Mouse (Mus musculus) bone marrow, adult 2 months (tissue): ENCODE measurements at regions not wholly inside any gene's neighbourhood (a gene's known extent, or its start where the extent isn't known, plus 50 kb on each side); places are given as distances from the start of the nearest gene placed in this dataset.
A peak's percentile ranks its signal among the peaks of the same experiment; 100 is the strongest.
"Not testable (repeated sequence)": the region's sequence is repeated elsewhere in the genome, so short reads cannot be mapped to it uniquely, and the experiment has no call there.

Experiments used
- H3K27ac ChIP-seq: fragments of 200-500 bp; 2 replicates; pipeline ENCODE4 v1.5.1; 2012; ENCODE audit warnings: low read depth, mild to moderate bottlenecking, control low read depth, inconsistent platforms, low read length; ENCODE audit not compliant: control insufficient read depth, poor library complexity, insufficient read depth
- H3K4me1 ChIP-seq: fragments of 200-500 bp; 2 replicates; pipeline ENCODE4 v1.6.1; 2011; ENCODE audit warnings: low read length; ENCODE audit not compliant: control insufficient read depth, insufficient read depth
- H3K4me3 ChIP-seq: fragments of 200-500 bp; replicated peaks from 2 replicates; pipeline ENCODE3; 2011; ENCODE audit warnings: mild to moderate bottlenecking, low read depth, low read length, control low read depth; ENCODE audit not compliant: control insufficient read depth
- CTCF ChIP-seq: fragments of 200-500 bp; IDR thresholded peaks from 2 replicates; pipeline ENCODE4 v1.5.1; 2011; ENCODE audit warnings: low read length, control low read depth; ENCODE audit not compliant: control insufficient read depth, insufficient read depth
- POLR2A ChIP-seq: fragments of 200-500 bp; IDR thresholded peaks from 2 replicates; pipeline ENCODE4 v1.6.1; 2011; ENCODE audit warnings: low read depth, mild to moderate bottlenecking, control low read depth, low read length, borderline replicate concordance; ENCODE audit not compliant: control insufficient read depth
- WGBS: fragments of 180-500 bp; shearing (Covaris S2); methylation state at CpG from one replicate; pipeline ENCODE4 v1.1.7; 2018; 5-methylcytosine and 5-hydroxymethylcytosine counted together

DNA sequence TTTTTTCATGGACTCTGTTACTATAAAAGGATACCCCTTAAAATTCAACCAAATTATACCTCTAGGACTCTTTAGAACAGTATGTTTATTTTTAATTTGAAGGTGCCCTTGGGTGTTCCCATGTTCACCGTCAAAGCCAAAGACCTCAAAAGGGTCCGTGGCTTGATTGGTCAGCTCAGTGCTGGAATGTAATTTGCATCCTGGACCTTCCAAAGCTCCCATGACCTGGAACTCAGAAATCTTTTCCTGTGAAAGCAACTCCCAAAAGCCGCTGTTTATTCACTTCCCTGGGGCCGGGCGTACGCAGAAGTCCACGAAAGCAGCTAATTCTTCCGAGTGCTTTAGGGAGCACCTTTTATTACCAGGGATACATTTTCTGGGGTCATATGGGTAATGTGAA, 105.1 kb upstream of the Ahi1 start:
- H3K4me1 ChIP-seq: no peaks in the 10 kb centered on the region
- no peak overlapping the region for H3K4me3 ChIP-seq
- TF ChIP-seq POLR2A (no peak), CTCF (no peak)
- WGBS: 88% methylated on average over 8 of the region's 8 CpGs
- no peak overlapping the region for H3K27ac ChIP-seq

DNA sequence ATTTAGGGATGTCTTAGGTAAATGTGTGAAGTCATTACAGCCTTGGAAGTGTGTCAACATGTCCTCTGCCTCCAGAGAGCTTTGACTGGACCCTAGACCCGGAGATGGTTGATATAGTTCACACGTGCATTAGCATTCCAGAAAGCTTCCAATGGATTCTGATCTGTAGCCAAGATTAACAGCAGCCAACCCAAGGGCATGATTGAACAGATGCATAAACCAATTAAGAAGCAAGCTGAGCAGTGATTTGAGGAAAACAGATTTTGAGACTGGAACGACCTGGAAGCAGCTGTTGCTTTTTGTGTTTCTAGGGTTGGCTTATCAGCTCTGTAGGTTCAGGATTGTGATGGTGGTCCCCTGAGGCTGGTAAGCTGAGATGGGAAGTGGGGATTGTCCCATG, 109.1 kb upstream of the Ahi1 start:
- no peak overlapping the region for H3K4me3 ChIP-seq
- H3K27ac ChIP-seq: no peak overlapping the region
- 77% methylated on average over 3 of the region's 3 CpGs for WGBS
- H3K4me1 ChIP-seq: no peaks in the 10 kb centered on the region; the same call in 1 of the 2 replicates
- TF ChIP-seq CTCF (no peak), POLR2A (no peak)

DNA sequence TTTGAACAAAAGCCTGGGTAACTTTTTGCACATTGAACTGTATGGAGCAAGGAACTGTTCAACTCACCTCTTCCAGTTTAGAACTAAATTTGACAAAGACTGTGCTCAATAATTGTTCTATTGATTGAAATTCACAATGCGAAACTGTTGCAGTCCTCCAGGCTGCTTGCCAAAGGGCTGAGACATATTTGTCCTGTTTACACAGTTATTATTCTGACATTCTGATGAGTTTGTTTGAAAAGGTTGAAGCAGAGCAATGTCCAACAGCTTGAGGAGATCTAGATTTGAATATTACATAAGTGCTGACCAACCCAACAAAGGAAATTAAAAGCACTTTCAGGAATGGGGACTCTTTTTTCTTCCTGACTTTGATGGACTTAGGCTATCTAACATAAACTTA, 110.2 kb upstream of the Ahi1 start:
- 91% methylated on average over 1 of the region's 1 CpGs for WGBS
- TF ChIP-seq CTCF (no peak), POLR2A (no peak)
- Histone ChIP-seq H3K4me3 (no peak overlapping the region), H3K4me1 (no peaks in the 10 kb centered on the region; the same call in 1 of the 2 replicates), H3K27ac (no peak overlapping the region)

DNA sequence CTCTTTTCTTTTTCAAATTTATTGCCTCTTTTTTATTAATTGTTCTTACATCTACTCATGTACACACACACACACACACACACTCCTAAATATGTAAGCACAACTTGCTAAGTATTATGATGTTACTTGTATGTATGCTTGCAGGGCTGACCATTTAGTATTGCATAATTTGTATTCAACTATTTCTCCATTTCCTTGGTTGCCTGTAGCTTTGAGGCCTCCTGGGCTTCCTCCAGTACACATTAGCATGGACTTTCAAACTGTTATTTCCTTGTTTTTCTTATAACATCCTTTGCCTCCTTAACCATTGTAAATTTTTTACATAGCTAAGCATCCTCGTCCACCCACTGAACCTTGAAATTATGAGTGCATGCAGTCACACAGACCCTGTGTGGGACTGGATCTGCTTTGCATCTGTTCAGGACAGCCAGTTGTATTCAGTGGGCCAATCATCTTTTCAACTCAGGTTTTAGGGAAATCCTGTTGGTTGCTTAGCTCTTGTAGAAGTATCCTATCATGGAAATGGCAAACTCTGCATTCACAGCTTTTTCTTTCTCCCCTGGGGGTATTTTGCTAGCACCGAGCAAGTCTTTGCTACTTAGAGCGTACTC, 110.8 kb upstream of the Ahi1 start:
- Histone ChIP-seq H3K4me1 (no peaks in the 10 kb centered on the region; the same call in 1 of the 2 replicates), H3K27ac (no peak overlapping the region; the same call in 1 of the 2 replicates), H3K4me3 (no peak overlapping the region)
- 61% methylated on average over 3 of the region's 3 CpGs for WGBS
- TF ChIP-seq CTCF (no peak), POLR2A (no peak)

DNA sequence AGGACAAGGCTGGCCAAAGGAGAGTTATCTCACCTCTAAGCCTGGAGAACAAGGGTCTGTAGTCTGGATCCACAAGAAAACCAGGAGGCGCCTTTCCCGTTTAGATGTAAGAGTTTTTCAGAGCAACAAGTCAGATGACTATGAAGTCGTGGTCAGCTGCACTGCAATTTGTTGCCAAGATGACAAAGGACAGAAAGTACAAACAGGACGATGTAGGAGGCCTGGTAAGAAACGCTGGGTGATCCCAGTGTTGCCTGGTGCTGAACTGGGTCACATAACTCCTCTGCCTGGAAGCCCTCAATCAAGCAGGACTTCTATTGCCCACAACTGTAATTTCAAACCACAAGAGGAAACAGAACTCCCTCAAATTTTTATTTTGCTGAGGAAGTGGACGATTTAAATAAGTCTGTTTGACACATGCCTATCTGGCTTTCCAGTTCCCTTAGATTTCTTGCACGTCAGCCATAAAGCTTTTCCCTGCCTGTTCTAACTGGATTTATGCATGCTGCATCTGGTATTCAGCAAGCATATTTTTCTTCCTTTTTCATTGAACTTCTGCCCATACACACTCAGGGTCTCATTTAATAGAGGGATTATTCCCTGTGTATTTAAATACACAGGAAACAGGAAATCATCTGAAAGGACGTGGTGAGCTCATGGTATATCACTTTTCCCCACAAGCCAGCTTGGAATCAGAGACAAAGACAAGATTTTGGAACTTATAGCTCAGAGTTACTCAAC, 113.5 kb upstream of the Ahi1 start:
- no peak overlapping the region for H3K4me3 ChIP-seq
- WGBS: 22% methylated on average over 8 of the region's 8 CpGs
- TF ChIP-seq CTCF (no peak), POLR2A (no peak)
- H3K4me1 ChIP-seq: no peaks in the 10 kb centered on the region; the same call in 1 of the 2 replicates
- no peak overlapping the region for H3K27ac ChIP-seq

DNA sequence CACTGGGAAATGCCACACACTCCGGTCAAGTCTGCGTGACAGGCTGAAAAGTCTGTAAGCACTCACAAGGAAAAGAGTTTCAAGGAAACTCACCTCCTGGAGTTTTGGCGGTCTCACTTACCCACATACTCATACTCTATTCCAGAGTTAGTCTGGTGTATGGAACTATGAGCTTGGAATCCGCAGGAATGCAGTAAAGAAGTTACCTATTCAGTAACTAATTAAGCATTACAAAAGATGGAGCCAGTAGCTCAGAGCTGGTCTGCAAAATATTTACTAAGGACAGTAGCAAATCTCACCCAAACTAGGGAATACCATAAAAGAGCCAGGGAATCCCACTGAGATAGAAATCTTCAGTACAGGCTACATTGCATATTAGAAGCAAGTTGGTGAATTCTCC, 111.9 kb upstream of the Pde7b start:
- H3K4me3 ChIP-seq, H3K4me1 ChIP-seq, H3K27ac ChIP-seq: not testable (repeated sequence)
- WGBS: 91% methylated on average over 4 of the region's 4 CpGs

DNA sequence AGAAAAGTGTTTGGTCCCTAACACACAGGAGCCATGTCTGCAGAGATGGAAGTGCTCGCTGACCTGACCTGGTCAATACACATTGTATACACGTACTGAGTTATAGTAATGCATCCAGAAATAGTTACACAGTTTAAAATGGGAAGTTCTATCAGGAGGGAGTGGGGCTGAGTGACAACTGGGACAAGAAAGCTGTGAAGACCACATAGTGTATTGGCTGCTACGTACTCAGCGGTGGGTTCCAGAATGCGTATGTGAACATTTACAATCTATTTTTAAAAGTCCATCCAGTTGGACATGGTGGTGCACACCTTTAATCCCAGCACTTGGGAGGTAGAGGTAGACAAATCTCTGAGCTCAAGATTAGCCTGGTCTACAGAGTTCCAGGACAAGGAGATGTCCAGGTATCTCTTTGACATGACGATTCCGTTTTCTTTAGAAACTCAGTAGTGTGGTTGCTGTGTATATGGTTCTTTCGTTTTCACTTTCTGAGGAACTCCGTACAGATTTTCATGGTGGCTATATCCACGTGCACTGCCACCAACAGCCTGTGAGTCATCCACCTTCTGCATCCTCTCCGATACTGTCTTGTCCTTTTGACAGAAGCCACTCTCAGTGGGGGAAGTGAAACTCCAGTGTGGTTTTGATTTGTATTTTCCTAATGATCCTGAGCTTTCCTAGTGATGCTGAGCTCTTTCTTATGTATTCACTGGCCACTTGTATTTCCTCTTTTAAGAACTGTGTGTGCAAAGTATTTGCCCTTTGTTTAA, 110.1 kb upstream of the Pde7b start:
- Histone ChIP-seq H3K4me3 (peak overlapping the region; percentile 50), H3K27ac (no peak overlapping the region), H3K4me1 (no peaks in the 10 kb centered on the region; the same call in 1 of the 2 replicates)
- TF ChIP-seq CTCF: no peak
- TF ChIP-seq POLR2A: no peak
- WGBS: 25% methylated on average over 11 of the region's 11 CpGs

DNA sequence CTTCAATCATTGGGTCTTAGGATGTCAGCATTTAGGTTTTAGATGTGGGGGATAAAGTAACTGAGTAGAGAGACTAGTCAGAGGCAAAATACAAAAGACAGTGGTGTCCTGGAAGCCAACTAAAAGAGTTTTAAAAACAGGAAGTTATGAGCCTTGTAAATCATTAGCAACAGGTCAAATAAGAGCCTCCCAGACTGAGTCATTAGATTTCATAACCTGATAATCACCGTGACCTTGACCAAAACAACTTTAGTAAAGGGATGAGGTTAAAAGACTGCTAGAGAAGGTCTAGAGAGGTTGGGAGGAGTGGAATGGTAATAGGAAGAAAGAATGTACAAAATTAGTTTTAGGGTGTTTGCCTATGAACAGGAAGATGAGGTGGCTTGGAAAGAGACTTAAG, 103.4 kb upstream of the Pde7b start:
- WGBS: 19% methylated on average over 1 of the region's 1 CpGs
- Histone ChIP-seq H3K4me3 (no peak overlapping the region), H3K4me1 (no peaks in the 10 kb centered on the region; the same call in 1 of the 2 replicates), H3K27ac (no peak overlapping the region)
- TF ChIP-seq CTCF (no peak), POLR2A (no peak)
